Mouse (Mus musculus) forebrain, embryonic 16.5 days (tissue): ENCODE data around the gene Reln. TPM values are rescaled to one million over a fixed set of nuclear protein-coding genes. Genes with fewer than 3 reads are reported as not detected.

Experiments
- ATAC-seq: fragments of 200-750 bp; cut with Nextera tagmentation; 2 replicates; pipeline ENCODE4 v1.8.0; 2017; ENCODE audit warnings: mild to moderate bottlenecking, moderate library complexity
- H3K27ac ChIP-seq: fragments of 300-500 bp; sonication (generic); 2 replicates; pipeline ENCODE4 v1.5.1; 2014; ENCODE audit warnings: low read length, control low read depth
- H3K27me3 ChIP-seq: fragments of 300-500 bp; sonication (generic); replicated peaks from 2 replicates; pipeline ENCODE4 v1.6.1; 2014; ENCODE audit warnings: low read length; ENCODE audit not compliant: control insufficient read depth, insufficient read depth
- H3K36me3 ChIP-seq: fragments of 300-500 bp; sonication (generic); 2 replicates; pipeline ENCODE4 v1.6.1; 2014; ENCODE audit not compliant: control insufficient read depth, insufficient read depth
- H3K4me1 ChIP-seq: fragments of 300-500 bp; sonication (generic); replicated peaks from 2 replicates; pipeline ENCODE4 v1.6.1; 2014; ENCODE audit warnings: low read length; ENCODE audit not compliant: control insufficient read depth, insufficient read depth
- H3K4me2 ChIP-seq: fragments of 300-500 bp; sonication (generic); 2 replicates; pipeline ENCODE4 v1.6.1; 2014; ENCODE audit warnings: mild to moderate bottlenecking, low read length, control low read depth
- H3K4me3 ChIP-seq: fragments of 300-500 bp; sonication (generic); replicated peaks from 2 replicates; pipeline ENCODE4 v1.5.1; 2014; ENCODE audit warnings: mild to moderate bottlenecking, low read length, control low read depth
- H3K9ac ChIP-seq: fragments of 300-500 bp; sonication (generic); replicated peaks from 2 replicates; pipeline ENCODE4 v1.6.1; 2014; ENCODE audit warnings: low read depth, low read length, control low read depth
- H3K9me3 ChIP-seq: fragments of 300-500 bp; sonication (generic); 2 replicates; pipeline ENCODE4 v1.6.1; 2016; ENCODE audit warnings: low read length; ENCODE audit not compliant: control insufficient read depth
- WGBS: fragments of 180-500 bp; shearing (Covaris S2); extraction: QIAGEN DNeasy Blood & Tissue Kit; methylation state at CpG from one replicate; pipeline ENCODE4 v1.1.7; 2014; 5-methylcytosine and 5-hydroxymethylcytosine counted together
- polyA plus RNA-seq: library from polyadenylated mRNA; unstranded; fragments of >200 nt; fragmentation: Nextera tagmentation; extraction: Ambion mirVana; gene quantifications from 2 replicates; pipeline ENCODE4 v1.2.1, GENCODE M21; 2015

Gene Reln
- polyA plus RNA-seq, 1 experiment from 2014 or later, result 63.3 TPM

GRCm38 (mm10) chr5:21986311-21986710 is 358.2 kb downstream of the Reln start:
- Histone ChIP-seq H3K9ac (no peak overlapping the region), H3K27ac (no peak overlapping the region), H3K4me1 (0 out of 2 replicates have a peak, but pooled peaks cover 5% of the 10 kb centered on the region), H3K4me2 (no peak overlapping the region), H3K4me3 (no peak overlapping the region), H3K27me3 (no peaks in the 10 kb centered on the region), H3K9me3 (peaks cover 3% of the 10 kb centered on the region; the same call in 1 of the 2 replicates), H3K36me3 (no peaks in the 10 kb centered on the region)
- no peak for ATAC-seq
- WGBS, result 59% methylated on average over 4 of the region's 4 CpGs

DNA sequence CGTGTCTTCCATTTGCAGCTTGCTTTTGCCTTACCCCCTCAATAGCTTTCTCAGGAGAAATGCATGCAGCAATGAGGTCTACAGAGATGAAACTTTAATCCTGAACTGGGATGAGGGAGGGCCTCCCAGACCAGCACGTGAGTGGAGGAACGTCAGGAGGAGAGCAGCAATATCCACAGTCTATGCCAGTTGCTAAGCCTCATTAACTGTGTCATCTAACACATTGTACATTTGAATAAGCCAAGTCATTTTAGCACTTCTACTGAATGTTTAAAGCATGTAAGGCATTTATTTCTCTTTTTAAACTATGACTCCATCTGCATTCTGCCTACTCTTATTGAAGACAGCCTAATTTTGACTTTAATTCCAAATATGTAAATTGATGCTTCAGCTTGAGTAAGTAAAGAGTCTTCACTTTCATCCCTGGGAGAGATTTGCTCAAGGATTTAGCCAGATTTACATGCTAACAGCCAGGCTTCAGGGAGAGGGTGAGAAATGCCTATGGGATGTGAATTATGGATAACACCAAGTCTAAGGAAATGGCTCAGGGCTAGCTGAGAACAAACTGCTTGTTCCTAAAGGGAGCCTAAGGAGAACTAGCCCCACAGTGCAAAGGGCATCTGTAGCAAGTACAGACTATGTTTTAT is 361.4 kb downstream of the Reln start:
- ATAC-seq, result peak; percentile 86
- no peak overlapping the region for H3K4me2 ChIP-seq
- 0 out of 2 replicates have a peak, but pooled peaks cover 5% of the 10 kb centered on the region for H3K4me1 ChIP-seq
- peak overlapping the region; percentile 39 for H3K27ac ChIP-seq
- no peaks in the 10 kb centered on the region for H3K9me3 ChIP-seq
- H3K36me3 ChIP-seq, result no peaks in the 10 kb centered on the region
- H3K27me3 ChIP-seq, result no peaks in the 10 kb centered on the region
- WGBS, result 58% methylated on average over 3 of the region's 3 CpGs
- no peak overlapping the region for H3K9ac ChIP-seq
- no peak overlapping the region for H3K4me3 ChIP-seq

DNA sequence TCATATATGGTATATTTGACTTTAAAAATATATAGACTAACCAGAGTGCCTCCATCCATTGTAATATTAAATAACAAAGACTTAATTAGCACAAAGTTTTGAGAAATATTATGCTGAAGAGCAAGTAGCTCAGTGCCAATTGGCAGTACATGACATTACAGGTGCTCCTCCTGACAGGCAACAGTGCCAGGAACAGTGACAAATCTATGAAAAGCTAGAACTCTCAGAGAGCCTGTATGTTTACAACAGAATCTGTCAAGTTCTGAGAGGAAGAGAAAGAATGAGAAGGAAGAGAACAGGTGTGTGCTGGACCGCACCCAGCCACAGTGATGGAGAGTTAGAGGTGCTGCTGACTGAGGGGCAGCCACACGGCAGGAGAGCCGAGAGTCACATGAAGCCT is 363.3 kb downstream of the Reln start:
- Histone ChIP-seq H3K4me2 (no peak overlapping the region), H3K4me1 (0 out of 2 replicates have a peak, but pooled peaks cover 5% of the 10 kb centered on the region), H3K9me3 (no peaks in the 10 kb centered on the region), H3K9ac (no peak overlapping the region), H3K27me3 (no peaks in the 10 kb centered on the region), H3K36me3 (no peaks in the 10 kb centered on the region), H3K27ac (no peak overlapping the region), H3K4me3 (no peak overlapping the region)
- 84% methylated on average over 3 of the region's 3 CpGs for WGBS
- no peak for ATAC-seq

DNA sequence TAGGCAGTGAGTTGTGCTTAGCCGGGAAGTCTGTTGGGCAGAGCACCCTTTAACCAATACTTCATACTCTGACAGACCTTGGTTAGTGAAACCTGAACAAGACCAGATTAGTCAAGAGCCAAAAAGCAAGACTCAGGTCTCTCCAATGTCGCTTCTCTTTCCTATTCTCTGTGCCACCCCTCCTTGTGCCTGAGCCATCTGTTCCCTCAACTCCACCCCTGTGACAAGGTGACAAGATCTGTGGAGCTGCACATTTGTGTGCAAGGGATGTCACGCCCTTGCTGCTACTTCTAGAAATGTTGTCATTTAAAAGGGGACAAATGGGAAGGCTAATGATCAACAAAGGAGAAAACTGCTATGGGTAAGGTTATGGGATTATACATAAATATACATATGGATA is 364.0 kb downstream of the Reln start:
- Histone ChIP-seq H3K9ac (no peak overlapping the region), H3K27ac (no peak overlapping the region), H3K9me3 (no peaks in the 10 kb centered on the region), H3K36me3 (no peaks in the 10 kb centered on the region), H3K27me3 (no peaks in the 10 kb centered on the region), H3K4me1 (0 out of 2 replicates have a peak, but pooled peaks cover 5% of the 10 kb centered on the region), H3K4me2 (no peak overlapping the region), H3K4me3 (no peak overlapping the region)
- no peak for ATAC-seq
- 75% methylated on average over 3 of the region's 3 CpGs for WGBS

DNA sequence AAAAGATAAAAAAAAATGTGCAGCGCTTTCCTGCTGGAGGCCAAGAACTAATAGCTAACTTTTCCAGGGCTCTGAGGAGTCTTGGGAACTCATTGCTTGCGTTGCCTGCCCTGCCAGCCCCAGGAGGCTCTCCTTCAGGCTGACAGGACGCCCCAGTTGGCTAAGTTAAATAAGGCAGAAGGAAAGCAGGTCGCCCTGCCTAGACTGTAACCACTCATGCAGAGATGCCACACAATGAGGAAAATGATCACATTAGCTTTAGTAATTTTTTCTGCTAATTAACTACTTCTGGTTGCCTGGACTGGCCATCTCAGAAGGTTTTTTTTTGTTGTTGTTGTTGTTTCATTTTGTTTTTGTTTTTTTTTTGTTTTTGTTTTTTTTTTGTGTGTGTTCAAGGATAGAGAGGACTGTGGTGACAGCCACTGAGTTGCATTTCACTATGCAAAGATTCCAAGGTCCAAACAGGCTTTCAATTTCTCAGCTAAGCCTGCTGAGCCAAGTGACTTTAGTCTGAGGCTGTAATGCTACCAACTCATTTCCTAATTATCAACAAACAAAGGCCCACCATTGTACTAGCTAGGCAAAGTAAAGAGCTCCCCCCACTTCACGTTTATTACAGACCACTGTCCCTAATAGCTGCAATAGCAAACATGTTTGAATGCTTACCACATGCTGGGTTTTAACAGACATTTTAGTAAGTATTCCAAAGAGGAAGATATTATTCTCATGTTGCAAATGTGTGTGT is 371.1 kb downstream of the Reln start:
- Histone ChIP-seq H3K27ac (no peak overlapping the region), H3K36me3 (no peaks in the 10 kb centered on the region), H3K4me2 (no peak overlapping the region), H3K9me3 (no peaks in the 10 kb centered on the region), H3K27me3 (peaks cover 4% of the 10 kb centered on the region), H3K9ac (no peak overlapping the region), H3K4me3 (no peak overlapping the region), H3K4me1 (no peaks in the 10 kb centered on the region)
- ATAC-seq, result no peak
- WGBS, result 12% methylated on average over 5 of the region's 5 CpGs

DNA sequence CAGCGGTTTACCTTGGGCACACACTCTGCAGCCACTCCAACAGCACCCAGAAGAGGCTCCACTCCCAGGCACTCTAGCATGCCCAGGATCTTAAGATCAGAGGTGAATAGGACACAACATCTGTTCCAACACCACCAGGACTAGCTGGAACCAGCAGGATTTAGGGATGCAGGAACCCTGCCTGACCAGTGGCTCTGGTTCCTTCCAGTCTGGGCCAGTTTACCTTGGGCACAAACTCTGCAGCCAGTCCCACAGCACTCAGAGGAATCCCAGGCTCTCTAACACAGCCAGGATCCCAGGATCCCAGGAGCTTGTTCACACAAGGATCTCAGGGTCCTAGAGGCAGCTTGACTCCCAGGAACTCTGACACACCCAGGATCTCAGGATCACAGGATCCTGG is 382.7 kb downstream of the Reln start:
- H3K27me3 ChIP-seq, result no peaks in the 10 kb centered on the region
- no peaks in the 10 kb centered on the region for H3K36me3 ChIP-seq
- H3K4me2 ChIP-seq, result no peak overlapping the region
- no peaks in the 10 kb centered on the region for H3K9me3 ChIP-seq
- H3K4me1 ChIP-seq, result no peaks in the 10 kb centered on the region
- H3K4me3 ChIP-seq, result no peak overlapping the region
- ATAC-seq, result no peak
- 91% methylated on average over 1 of the region's 1 CpGs for WGBS
- H3K9ac ChIP-seq, result no peak overlapping the region
- H3K27ac ChIP-seq, result no peak overlapping the region

- Histone ChIP-seq H3K27me3 (no peaks in the 10 kb centered on the region), H3K9ac (no peak overlapping the region), H3K36me3 (no peaks in the 10 kb centered on the region), H3K4me3 (no peak overlapping the region), H3K9me3 (no peaks in the 10 kb centered on the region), H3K4me2 (no peak overlapping the region), H3K27ac (no peak overlapping the region), H3K4me1 (no peaks in the 10 kb centered on the region)
- 60% methylated on average over 14 of the region's 14 CpGs for WGBS
- no peak for ATAC-seq
Measured at GRCm38 (mm10) chr5:21960151-21960550, 384.4 kb downstream of the Reln start.

GRCm38 (mm10) chr5:21957586-21957985 is 386.9 kb downstream of the Reln start:
- H3K27ac ChIP-seq, result no peak overlapping the region
- H3K4me1 ChIP-seq, result no peaks in the 10 kb centered on the region
- no peak overlapping the region for H3K9ac ChIP-seq
- no peak overlapping the region for H3K4me3 ChIP-seq
- H3K27me3 ChIP-seq, result no peaks in the 10 kb centered on the region
- WGBS, result 51% methylated on average over 4 of the region's 4 CpGs
- H3K36me3 ChIP-seq, result no peaks in the 10 kb centered on the region
- ATAC-seq, result no peak
- H3K9me3 ChIP-seq, result no peaks in the 10 kb centered on the region
- H3K4me2 ChIP-seq, result no peak overlapping the region

- no peak overlapping the region for H3K4me2 ChIP-seq
- H3K4me1 ChIP-seq, result no peaks in the 10 kb centered on the region
- WGBS, result 67% methylated on average over 4 of the region's 4 CpGs
- H3K9ac ChIP-seq, result no peak overlapping the region
- no peak overlapping the region for H3K4me3 ChIP-seq
- H3K27me3 ChIP-seq, result no peaks in the 10 kb centered on the region; the same call in 1 of the 2 replicates
- H3K36me3 ChIP-seq, result no peaks in the 10 kb centered on the region
- ATAC-seq, result no peak
- H3K9me3 ChIP-seq, result no peaks in the 10 kb centered on the region
- H3K27ac ChIP-seq, result no peak overlapping the region
Measured at GRCm38 (mm10) chr5:21957061-21957460, 387.4 kb downstream of the Reln start.
